Mouse (Mus musculus) liver, embryonic 15.5 days (tissue): Measurements from ENCODE around the gene Drd3. TPM values are rescaled to one million over a fixed set of nuclear protein-coding genes. Genes with fewer than 3 reads are reported as not detected.

Experiments
- ATAC-seq: fragments of 200-750 bp; cut with Nextera tagmentation; 2 replicates; pipeline ENCODE4 v1.8.0; 2017; ENCODE audit warnings: moderate number of reproducible peaks, mild to moderate bottlenecking, moderate library complexity; ENCODE audit not compliant: insufficient read depth
- H3K27ac ChIP-seq: fragments of 300-500 bp; sonication (generic); replicated peaks from 2 replicates; pipeline ENCODE4 v1.5.1; 2015; ENCODE audit warnings: mild to moderate bottlenecking, inconsistent platforms
- H3K27me3 ChIP-seq: fragments of 300-500 bp; sonication (generic); 2 replicates; pipeline ENCODE4 v1.6.1; 2015; ENCODE audit warnings: mild to moderate bottlenecking, inconsistent platforms
- H3K36me3 ChIP-seq: fragments of 300-500 bp; sonication (generic); replicated peaks from 2 replicates; pipeline ENCODE4 v1.6.1; 2015; ENCODE audit warnings: moderate library complexity, mild to moderate bottlenecking, inconsistent platforms
- H3K4me1 ChIP-seq: fragments of 300-500 bp; sonication (generic); replicated peaks from 2 replicates; pipeline ENCODE4 v1.6.1; 2015; ENCODE audit warnings: inconsistent platforms
- H3K4me2 ChIP-seq: fragments of 300-500 bp; sonication (generic); 2 replicates; pipeline ENCODE4 v1.6.1; 2015; ENCODE audit warnings: moderate library complexity, mild to moderate bottlenecking, inconsistent platforms
- H3K4me3 ChIP-seq: fragments of 300-500 bp; sonication (generic); replicated peaks from 2 replicates; pipeline ENCODE4 v1.5.1; 2015; ENCODE audit warnings: mild to moderate bottlenecking, inconsistent platforms
- H3K9ac ChIP-seq: fragments of 300-500 bp; sonication (generic); 2 replicates; pipeline ENCODE4 v1.6.1; 2015; ENCODE audit warnings: moderate library complexity, mild to moderate bottlenecking, inconsistent platforms
- H3K9me3 ChIP-seq: fragments of 300-500 bp; sonication (generic); replicated peaks from 2 replicates; pipeline ENCODE4 v1.6.1; 2016; ENCODE audit warnings: inconsistent platforms
- WGBS: fragments of 180-500 bp; shearing (Covaris S2); methylation state at CpG from one replicate; pipeline ENCODE4 v1.1.7; 2015; ENCODE audit warnings: mixed read lengths; ENCODE audit not compliant: insufficient replicate concordance; 5-methylcytosine and 5-hydroxymethylcytosine counted together
- microRNA-seq: library from miRNA; unstranded; fragments of <30 nt; microRNA quantifications from one replicate; pipeline ENCODE4, GENCODE M21; 2016
- polyA plus RNA-seq: library from polyadenylated mRNA; unstranded; fragments of >200 nt; fragmentation: Nextera tagmentation; extraction: Ambion mirVana; gene quantifications from 2 replicates; pipeline ENCODE4 v1.2.1, GENCODE M21; 2015

Gene Drd3
- polyA plus RNA-seq, 1 experiment from 2014 or later = not detected

DNA sequence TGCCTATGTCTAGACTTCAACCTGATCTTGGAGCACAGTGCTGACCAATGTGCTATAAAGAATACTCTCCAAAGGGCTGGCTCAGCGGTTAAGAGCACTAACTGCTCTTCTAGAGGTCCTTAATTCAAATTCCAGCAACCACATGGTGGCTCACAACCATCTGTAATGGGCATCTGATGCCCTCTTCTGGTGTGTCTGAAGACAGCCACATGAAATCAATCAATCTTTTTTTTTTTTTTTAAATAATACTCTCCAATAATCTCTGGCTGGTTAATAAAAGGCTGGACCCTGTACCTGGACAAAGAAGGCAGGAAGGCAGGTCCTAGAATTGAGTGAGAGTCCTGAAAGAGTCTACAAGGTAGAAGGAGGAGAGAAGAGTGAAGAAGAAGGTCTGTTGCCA lies 96.0 kb downstream of the Drd3 start:
- no peak overlapping the region for H3K9ac ChIP-seq
- no peaks in the 10 kb centered on the region for H3K4me1 ChIP-seq
- H3K36me3 ChIP-seq = no peaks in the 10 kb centered on the region
- no peaks in the 10 kb centered on the region for H3K9me3 ChIP-seq
- WGBS = 31% methylated on average over 1 of the region's 1 CpGs
- no peak overlapping the region for H3K27ac ChIP-seq
- ATAC-seq = no peak
- no peaks in the 10 kb centered on the region for H3K27me3 ChIP-seq
- H3K4me2 ChIP-seq = no peak overlapping the region
- no peak overlapping the region for H3K4me3 ChIP-seq

GRCm38 (mm10) chr16:43858941-43859476 lies 105.2 kb downstream of the Drd3 start:
- no peak overlapping the region for H3K4me2 ChIP-seq
- H3K27ac ChIP-seq = no peak overlapping the region
- H3K4me3 ChIP-seq = no peak overlapping the region
- H3K27me3 ChIP-seq = no peaks in the 10 kb centered on the region
- 65% methylated on average over 5 of the region's 5 CpGs for WGBS
- H3K9me3 ChIP-seq = no peaks in the 10 kb centered on the region
- peaks cover 19% of the 10 kb centered on the region; the same call in 1 of the 2 replicates for H3K36me3 ChIP-seq
- ATAC-seq = no peak
- H3K4me1 ChIP-seq = 0 out of 2 replicates have a peak, but pooled peaks cover 3% of the 10 kb centered on the region
- H3K9ac ChIP-seq = no peak overlapping the region

- H3K27ac ChIP-seq = no peak overlapping the region
- no peak overlapping the region for H3K9ac ChIP-seq
- 0 out of 2 replicates have a peak, but pooled peaks cover 3% of the 10 kb centered on the region for H3K4me1 ChIP-seq
- ATAC-seq = no peak
- no peak overlapping the region for H3K4me3 ChIP-seq
- H3K9me3 ChIP-seq = no peaks in the 10 kb centered on the region
- no peak overlapping the region for H3K4me2 ChIP-seq
- H3K27me3 ChIP-seq = no peaks in the 10 kb centered on the region
- WGBS = 60% methylated on average over 6 of the region's 6 CpGs
- H3K36me3 ChIP-seq = peaks cover 22% of the 10 kb centered on the region; the same call in 1 of the 2 replicates
These were observed 106.8 kb downstream of the Drd3 start for GRCm38 (mm10) chr16:43860624-43861023.

DNA sequence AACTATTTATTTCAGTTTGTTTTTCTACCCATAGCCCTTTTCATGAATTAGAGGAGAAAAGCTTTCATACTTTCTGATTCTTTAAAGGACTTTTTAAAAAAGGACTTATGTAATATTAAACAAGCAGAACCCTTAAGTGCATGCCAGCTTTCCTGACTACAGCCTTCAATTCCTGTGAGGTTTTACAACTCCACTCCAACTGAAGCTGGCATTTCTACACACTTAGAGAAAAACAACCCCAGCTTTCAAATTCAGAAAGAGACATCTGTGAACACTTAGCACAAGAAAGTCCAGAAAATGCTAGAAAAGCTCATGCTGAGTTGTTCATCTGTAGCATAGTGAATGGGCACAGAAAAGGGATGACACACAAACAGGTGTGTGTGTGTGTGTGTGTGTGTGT lies 116.0 kb downstream of the Drd3 start:
- ATAC-seq = no peak
- peaks cover 31% of the 10 kb centered on the region for H3K36me3 ChIP-seq

DNA sequence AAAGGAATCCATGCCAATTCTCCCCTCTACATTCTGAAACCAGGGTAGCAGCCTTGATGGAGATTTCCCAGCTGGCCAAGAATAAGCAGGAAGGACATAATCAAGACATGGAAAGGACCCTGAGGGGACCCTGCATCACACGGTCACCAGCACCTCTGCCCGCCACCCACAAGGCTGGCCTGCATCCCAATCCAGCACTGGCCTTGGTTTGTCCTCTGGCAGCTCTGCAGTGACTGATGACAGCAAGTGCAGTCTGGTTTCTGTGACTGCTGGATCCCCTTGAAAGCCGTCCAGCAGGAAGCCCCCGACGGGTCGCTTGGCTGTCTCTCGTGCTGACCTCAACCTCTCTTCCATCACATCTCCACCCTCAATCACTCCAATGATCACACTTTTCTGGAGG lies 117.6 kb downstream of the Drd3 start:
- ATAC-seq = no peak
- Histone ChIP-seq H3K4me3 (no peak overlapping the region), H3K4me1 (no peaks in the 10 kb centered on the region), H3K9me3 (no peaks in the 10 kb centered on the region), H3K9ac (no peak overlapping the region), H3K27ac (no peak overlapping the region), H3K4me2 (no peak overlapping the region), H3K27me3 (no peaks in the 10 kb centered on the region), H3K36me3 (peaks cover 41% of the 10 kb centered on the region)
- 78% methylated on average over 7 of the region's 7 CpGs for WGBS

More for the DNA sequence above, 116.0 kb downstream of the Drd3 start:
- Histone ChIP-seq H3K4me1 (no peaks in the 10 kb centered on the region), H3K27ac (no peak overlapping the region), H3K27me3 (no peaks in the 10 kb centered on the region), H3K4me2 (no peak overlapping the region), H3K4me3 (no peak overlapping the region), H3K9ac (no peak overlapping the region), H3K9me3 (no peaks in the 10 kb centered on the region)

Small RNAs within 50 kb of the gene (microRNA-seq; reads per million reads assigned to microRNA genes)
- gene Gm25996 = not detected

Other genes starting within 250 kb of the Drd3 start
- not detected in 2 replicates for gene Tigit, start 89.9 kb upstream of the Drd3 start, polyA plus RNA-seq
- 2.6 and 3.4 TPM in 2 replicates for gene Ccdc191, start 135.8 kb downstream of the Drd3 start, polyA plus RNA-seq
- gene Qtrt2, start 172.8 kb downstream of the Drd3 start, polyA plus RNA-seq = 4.4 and 5.5 TPM in 2 replicates
- gene Zdhhc23, start 225.8 kb downstream of the Drd3 start, polyA plus RNA-seq = 0.18 and 0.20 TPM in 2 replicates